Mouse (Mus musculus) lung, adult 2 months (tissue): ENCODE results near the gene Trh.

Source experiments
- CTCF ChIP-seq: fragments of 200-500 bp; IDR thresholded peaks from 2 replicates; pipeline ENCODE4 v1.5.1; 2011; ENCODE audit warnings: mild to moderate bottlenecking, low read length, control low read depth; ENCODE audit not compliant: insufficient read depth
- POLR2A ChIP-seq: fragments of 200-500 bp; IDR thresholded peaks from 2 replicates; pipeline ENCODE4 v1.6.1; 2011; ENCODE audit warnings: low read depth, mild to moderate bottlenecking, control low read depth, low read length, borderline replicate concordance; ENCODE audit errors: extremely low read depth

GRCm38 (mm10) chr6:92272601-92273000, 28.2 kb upstream of the Trh start:
- no peak for TF ChIP-seq CTCF
- no peak for TF ChIP-seq POLR2A
